Mouse (Mus musculus) spleen, adult 18-20 months (tissue): ENCODE data around the gene Il27.
A peak's percentile ranks its signal among the peaks of the same experiment; 100 is the strongest.

ENCODE experiments used
- DNase-seq, 2 experiments: peaks; one replicate each; pipeline ENCODE4 v3.0.0; 2022; ENCODE audit warnings: mixed read lengths in 2 of 2

Il27 gene

DNA sequence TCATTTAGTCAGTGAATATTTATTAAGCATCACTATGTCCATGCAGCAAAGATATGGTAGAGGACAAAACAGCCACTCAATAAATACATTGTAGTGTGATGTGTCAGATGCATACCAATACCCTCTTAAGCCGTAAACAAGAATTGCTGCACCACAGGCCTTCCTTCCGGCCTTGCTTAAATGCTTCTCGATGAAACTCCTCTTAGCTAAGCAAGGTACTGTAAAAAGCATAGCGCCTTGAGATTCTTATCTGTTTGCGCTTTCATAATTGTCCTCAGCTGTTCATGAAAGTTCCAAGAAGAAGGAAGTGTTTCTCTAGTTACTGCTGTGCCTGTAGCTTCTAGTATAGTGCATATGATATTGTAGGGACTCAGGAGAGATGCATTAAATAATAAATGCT lies 11.9 kb upstream of the Il27 start:
- no peak for DNase-seq

DNA sequence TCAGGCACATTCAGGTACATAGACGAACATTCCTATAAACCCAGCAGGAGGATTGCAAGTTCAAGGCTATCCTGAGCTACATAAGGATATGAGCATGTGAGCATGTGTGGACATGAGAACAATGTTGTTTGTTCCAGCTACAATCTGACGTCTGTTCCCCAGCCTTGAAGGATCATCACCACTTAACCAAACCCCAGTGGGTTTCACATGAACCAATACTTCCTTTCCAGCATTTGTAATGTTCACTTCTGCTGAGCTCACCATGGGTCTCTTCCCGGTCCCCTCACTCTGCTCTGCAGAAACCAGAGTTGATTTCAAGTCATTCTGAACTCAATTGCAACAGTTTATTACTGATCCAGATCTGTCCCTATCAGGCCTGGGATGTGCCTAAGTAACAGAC lies 7.9 kb upstream of the Il27 start:
- DNase-seq: no peak

DNA sequence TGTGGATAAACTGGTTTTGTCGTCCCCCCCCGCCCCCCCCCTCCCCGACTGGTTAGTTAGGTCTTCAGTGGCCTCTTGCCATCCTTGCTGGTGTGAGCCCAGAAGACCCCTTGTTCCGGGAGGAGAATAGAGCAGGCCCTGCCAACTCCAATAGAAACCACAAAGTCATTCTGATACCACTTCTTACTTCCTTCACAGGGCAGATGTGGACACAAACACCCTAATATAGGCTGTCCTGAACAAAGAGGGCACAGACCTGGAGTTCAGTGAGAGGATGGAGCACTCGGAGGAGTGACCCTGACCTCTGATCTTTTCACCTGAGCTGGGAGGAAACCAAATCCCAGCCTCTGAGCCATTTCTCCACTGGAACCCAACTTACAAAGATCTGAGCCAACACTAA lies 7.2 kb upstream of the Il27 start:
- DNase-seq: no peak

DNA sequence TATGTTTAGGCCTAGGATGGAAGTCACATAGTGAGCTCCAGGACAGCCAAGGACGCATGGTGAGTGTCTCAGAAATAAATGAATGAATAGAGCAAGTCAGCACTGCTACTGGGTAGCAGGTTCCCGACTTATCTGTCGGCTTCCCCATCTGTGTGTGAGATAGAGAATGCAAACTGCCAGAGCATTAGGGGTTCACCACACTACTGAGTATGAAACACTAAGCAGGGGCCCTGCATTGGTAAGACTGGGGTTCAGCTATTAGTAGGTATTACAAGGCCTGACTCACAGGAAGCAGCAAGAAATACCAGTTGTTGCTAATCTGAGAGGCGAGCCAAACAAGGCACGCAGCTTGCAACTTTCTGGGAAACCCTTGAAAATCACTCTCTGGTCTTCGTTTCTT lies 4.2 kb upstream of the Il27 start:
- DNase-seq: no peak

DNA sequence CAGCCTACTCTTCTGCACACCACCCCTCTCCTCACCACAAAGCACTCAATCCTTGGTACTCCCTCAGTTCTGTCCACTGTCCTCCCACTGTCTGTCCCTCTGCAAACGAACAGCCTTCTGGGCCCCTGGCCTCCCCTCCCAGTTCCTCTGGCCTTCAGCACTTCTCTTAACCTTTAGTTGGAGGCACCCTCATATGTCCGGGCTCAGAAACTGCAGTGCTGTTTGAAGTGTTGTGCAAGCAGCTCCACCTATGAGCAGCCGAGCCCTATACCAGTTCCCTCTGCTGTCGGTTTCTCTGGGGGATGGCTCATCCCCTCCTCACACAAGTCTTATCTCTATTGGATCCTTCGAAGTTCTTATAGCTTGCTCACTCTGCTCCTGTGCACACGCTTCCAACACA lies 1.7 kb upstream of the Il27 start:
- DNase-seq: no peak

DNA sequence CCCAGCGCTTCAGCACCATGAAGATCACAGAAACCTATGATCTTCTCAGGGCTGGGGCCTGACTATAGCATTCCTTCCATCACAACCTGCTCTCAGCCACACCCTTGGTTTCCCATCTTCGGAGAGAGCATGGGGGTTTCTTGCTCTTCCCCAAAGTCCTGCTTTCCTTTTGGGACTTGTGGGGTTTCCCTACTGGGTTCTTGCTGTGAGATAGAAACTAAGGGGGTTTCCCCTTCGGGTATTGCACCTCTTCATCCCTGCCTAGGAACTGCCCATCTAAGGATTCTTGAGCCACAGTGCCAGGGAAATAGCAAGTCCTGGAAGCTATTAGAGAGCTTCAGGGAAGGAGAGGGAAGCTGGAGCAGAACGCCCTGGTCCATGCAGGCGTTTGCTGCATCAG lies 1.1 kb upstream of the Il27 start:
- no peak for DNase-seq

DNA sequence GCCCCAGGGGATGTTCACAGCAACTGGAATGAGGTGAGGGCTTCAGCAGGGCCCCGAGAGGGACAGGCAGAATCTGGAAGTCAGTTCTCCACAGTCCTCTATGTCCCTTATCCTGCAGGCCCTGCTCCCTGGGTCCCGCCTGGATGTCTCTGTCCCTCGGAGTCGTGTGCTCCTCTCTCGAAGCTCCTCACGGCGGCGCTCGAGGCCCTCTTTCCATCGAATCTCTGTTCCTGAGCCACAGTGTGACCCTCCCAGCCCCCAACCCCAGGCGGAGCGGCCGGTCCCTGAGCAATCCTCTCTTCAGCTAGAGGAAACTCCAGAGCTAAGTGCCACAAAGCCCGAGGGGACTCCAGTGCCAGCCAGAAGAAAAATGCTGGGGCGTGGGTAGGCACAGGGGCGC lies 7.0 kb downstream of the Il27 start:
- no peak for DNase-seq

DNA sequence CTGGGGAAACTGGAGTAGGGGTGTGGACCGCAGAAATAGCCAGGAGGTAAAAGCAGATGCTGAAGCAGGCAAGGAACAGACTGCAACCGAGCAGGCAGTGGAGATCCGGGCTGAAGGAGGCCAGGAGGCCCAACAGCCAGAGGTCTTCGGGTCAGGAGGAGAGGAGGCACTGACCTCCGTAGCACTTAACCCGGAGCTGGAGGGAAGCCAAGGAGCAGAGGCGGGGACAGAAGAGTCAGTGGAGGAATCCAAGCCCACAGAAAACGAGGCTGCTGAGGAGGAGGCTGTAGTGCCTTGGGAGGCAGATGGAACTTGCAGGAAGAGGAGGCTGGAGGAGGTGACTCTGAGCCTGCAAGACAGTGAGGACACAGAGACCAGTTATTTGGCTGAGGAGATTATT lies 7.9 kb downstream of the Il27 start:
- peak in 1 of 2 experiments; percentile 16 for DNase-seq

DNA sequence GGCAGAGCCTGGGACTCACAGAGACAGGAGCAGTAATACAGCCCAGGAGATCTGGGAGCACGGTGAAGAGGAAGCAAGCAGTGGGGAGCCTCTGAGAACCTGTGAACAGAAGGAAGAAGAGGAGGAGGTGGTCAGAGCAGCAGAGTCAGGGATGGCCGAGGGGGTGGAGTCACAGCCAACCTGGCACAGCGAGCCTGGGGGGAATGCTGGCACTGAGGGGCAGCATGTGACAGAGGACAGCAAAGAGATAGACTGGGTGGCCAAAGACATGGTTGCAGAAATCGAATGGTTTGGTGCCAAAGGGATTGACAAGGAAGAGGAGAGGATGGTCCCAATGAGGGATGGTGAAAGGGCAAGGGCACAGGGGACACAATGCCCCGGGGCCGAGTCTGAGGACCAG lies 9.0 kb downstream of the Il27 start, which contains the start of gene Cln3:
TSS of gene Cln3 (minus strand) at position 101 of the 400 bp plus-strand sequence.
- DNase-seq: no peak

DNA sequence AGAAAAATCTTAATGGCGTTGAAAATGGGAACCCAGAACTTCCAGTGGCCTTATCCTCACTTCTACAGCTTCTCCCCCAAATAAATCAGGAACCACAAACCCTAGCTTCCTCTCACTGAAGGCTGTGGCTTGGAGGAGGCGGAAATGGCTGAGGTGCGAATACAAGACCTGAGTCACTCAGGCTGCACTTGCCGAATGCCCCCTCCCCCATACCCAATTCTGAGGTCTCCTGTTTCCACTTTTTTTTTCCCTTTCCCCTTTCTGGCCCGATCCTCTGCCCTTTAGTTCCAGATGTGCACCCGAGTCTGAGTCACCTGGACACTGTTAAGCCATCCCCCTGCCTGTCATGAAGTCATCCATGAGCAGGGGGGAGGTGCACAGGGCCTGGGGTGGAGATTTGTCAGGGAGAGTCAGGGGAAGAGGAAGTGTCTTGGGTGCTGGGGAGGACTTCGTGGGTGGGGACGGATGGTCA lies 10.2 kb downstream of the Il27 start, which contains the start of gene Apobr:
TSS of gene Apobr (plus strand) at position 437 of the 472 bp plus-strand sequence.
- peak; percentile 24 to 34 for DNase-seq

DNA sequence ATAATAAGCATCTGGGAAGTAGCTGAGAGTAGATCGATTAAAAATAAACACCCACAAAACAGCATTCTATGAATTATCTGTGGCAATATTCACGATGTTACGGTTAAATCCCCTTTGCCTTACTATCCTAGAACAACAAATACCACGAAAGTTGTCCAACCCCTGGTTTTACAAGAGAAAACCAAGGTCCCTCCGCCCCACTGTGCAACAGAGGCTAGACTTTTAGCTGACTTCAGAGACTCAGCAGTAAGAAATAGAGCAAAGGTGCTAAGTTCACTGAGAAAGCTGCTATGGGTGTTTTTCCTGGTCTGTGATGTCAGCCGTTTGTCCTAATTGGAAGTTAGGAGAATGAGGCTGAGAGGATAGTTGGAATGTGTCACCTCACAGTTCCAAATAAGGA lies 11.0 kb downstream of the Il27 start:
- no peak for DNase-seq

DNA sequence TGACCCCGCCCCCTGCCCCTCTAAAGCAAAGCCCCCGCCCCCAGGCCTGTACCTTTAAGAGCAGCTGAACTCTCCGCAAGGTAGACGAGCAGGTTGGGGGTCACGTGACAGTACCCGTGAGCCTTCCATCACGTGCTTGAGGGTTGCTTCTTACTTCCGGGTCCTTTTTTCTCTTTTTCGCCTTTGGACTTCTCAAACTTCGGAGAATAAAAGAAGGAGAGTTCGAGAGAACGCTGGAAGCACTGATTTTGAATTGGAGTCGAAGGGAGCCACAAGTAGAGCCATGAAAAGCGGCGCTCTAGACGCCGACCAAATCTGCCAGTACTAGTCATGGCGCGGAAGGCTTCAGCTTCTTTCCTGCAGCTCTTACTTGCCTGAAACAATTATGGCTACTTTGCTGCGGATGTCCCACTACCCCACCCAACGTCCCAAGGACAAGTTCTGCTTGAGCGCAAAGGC lies 11.5 kb downstream of the Il27 start:
- peak; percentile 70 to 75 for DNase-seq

DNA sequence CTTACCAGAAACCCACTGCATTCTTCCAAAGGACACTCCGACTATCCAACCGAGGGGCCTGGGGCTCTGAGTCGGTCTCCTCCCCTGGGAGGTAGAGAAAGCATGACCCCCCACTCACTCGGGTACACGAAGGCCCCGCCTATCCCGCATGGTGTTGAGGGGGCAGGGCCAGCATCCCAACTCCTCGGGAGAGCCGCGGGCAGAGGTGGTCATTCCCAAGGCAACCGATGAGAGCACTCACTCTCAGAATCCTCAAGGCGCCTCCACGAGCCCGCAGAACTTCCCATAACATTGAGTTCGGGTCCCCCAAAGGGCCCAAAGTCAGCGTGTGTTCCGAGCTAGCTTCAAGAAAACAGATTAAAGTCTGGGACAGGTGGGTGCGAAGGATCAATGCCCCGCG lies 12.0 kb downstream of the Il27 start:
- DNase-seq: peak; percentile 20

DNA sequence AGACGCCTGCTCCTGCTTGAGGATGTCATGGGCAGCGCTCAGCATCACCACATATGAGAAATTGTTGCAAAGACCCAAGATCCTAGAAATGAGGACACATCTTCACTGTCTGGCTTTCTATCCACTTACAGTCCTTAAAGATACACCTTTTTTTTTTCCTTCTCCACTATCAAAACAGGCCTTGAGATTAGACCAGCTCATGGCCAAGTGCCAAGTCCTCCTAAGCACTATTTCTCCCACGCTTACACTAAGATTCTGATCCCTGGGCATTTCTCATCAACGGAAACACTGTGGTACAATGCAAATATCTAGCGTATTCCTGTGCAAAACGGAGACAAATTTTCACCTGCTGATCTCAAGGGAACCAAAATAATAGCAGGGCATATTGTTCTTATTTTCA lies 13.1 kb downstream of the Il27 start:
- no peak for DNase-seq

DNA sequence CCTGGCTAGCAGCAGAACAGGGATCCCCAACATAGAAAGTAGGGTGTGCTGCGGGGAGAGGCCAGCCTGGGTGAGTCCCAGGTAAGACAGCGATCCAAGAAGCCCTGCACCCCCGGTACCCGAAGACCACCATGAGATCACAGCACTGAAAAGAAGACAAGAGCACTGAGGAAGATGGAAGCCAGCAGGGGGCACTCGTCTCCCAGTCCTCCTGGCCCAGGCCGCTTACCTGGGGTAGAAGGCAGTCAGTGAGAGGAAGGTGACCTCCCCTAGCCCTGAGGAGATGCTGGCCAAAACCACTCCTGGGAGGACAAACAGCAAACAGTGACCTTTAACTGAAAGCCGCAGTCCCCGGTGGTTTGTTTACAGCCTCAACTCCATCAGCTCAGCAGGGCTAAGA lies 15.6 kb downstream of the Il27 start:
- DNase-seq: peak in 1 of 2 experiments; percentile 59

DNA sequence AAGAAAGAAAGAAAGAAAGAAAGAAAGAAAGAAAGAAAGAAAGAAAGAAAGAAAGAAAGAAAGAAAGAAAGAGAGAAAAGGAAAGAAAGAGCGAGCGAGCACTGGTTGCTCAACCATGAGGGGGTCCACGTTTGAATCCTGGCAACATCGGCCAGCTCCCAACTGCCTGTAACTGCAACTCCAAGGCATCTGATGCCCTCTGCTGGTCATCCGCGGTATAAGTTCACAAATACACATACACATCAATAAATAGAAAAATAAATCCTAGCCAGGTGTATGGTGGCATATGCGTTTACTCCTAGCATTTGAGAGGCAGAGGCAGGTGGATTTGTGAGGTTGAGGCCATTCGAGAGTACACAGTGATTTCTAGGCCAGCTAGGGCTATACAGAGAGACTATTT lies 17.8 kb downstream of the Il27 start:
- DNase-seq: peak in 1 of 2 experiments; percentile 45

DNA sequence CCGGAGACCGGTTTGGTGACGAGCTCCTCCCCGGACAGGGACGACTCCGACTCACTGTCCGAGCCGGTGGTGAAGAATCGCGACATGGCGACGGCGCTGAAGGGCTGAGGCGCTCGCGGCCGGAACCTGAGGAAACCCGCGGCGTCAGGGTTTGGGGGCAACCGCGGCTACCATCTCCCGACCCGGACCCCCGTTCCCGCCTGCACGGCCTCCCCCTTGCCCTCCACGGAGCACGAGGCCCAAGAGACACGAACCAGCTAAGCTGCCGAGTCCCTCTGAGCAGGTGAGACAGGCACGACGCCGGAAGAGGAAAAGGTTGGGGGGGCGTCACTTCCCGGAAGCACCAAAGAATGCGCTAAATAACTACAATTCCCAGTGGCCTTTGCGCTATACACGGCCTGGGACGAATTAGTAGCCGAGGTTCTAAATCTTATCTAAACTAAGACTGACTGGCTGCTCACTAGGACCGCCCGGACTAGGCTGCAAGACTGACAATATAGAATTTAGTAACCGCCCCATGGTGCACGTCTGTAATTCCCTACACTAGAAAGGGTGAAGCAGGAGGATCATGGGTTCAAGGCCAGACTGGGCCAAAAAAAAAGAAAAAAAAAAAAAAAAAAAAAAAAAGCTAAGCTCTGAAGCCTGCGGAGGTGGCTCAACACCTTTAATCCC lies 28.5 kb downstream of the Il27 start, which contains the start of gene Eif3c:
TSS of gene Eif3c (minus strand) at position 318 of the 672 bp plus-strand sequence.
- DNase-seq: peak; percentile 70 to 76

DNA sequence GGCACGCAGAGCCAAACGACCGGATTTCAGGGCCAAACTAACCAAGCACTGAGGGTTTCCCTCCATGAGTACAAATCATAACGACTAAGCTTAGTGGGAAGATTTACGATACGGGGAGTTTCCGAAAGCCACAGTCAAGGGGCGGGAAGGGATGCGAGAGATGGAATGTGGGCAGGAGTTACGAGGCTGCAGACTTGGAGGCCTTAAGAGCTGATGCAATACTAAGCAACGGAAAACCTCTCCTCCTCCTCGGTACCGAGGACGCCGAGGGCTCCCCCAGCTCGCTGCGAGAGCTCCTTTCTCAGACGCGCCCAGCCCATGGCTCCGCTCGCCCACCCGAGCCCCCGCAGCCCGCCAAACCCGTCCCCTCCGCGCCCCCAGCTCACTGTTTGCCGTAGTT lies 29.0 kb downstream of the Il27 start:
- DNase-seq: no peak

DNA sequence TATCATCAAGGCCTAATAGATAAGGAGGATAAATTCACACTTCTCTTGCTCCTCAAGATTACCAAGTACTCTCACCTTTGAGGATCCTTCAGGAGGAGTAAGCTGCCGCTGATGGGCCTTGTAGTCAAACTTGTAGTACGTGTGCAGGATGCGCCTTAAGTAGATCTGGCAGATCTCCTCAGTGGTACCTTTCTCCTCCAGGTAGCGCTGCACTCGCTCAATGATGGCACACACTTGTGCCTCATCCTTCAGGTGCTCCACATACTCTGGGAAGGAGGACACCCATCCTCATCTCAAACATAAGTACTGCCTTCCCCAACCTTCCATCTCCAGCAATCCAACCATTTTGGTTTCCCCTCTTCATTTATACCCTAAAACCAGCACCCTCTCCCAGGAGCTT lies 38.1 kb downstream of the Il27 start:
- no peak for DNase-seq

DNA sequence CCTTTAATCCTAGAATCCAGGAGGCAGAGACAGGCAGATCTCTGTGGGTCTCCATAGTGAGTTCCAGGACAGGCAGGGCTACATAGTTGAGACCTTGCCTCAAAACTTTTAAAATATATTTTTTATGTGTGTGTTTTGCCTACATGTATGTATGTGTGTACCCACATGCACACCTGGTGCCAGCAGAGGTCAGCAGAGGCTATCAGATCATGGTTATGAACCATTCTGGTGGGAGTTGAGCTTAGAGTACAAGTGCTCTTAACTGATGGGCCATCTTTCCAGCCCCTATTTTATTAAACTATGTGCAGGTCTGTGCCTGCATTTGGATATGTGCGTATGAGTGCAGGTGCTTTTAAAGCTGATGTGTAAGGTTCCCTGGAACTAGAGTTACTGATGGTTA lies 39.9 kb downstream of the Il27 start:
- peak in 1 of 2 experiments; percentile 18 for DNase-seq

DNA sequence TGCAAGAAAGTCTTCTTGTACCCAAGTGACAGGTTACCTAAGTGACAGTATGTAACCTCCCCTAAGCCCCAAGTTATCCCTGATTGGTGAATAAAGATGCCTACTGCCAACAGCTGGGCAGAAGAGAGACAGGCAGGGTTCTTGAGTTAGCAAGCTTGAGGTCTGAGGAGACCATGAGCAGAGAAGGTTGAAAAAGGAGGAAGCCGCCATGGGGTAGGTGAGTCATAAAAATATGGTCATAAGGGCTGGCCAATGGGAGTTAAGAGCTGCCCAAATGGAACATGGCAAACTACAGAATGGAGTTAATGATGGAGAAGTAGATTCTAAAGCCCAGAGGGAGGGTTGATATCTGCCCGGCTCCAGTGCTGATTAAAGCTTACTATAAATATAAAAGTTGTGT lies 49.1 kb downstream of the Il27 start:
- DNase-seq: no peak

DNA sequence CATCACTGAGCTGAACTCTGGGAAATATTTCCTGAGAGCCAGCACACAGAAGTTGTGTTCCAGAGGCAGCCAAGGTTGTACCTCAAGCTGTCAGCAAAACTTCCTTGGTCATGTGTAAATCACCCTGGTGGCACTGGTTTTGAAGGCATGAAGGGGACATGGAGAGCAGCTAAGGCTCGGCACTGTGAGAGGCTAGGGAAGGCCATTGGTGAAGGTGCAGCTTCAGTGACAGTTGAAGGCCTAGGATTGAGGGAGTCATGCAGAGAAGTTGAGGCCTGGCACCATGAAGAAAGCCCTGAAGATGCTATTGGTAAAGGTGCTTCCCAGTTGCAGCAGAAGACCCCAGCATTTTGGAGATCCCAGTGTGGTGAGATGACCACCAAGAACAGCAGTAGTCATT lies 53.1 kb downstream of the Il27 start:
- DNase-seq: no peak
